Mouse (Mus musculus): ENCODE data around the gene Rptor.

- TF ChIP-seq CTCF (IDR thresholded peaks at IDR 0.05; ENCODE audit: low read depth), result no peak
- no peak for TF ChIP-seq EP300 (IDR thresholded peaks at IDR 0.05; ENCODE audit: low read depth)
Measured at GRCm38 (mm10) chr11:119720101-119721048, 117.7 kb downstream of the Rptor start.

All from liver, postnatal 0 days (tissue).